Mouse (Mus musculus) CH12.LX (cell line): Measurements from ENCODE around the gene Afdn.

Experiments used
- CHD1 ChIP-seq: IDR thresholded peaks from 2 replicates; pipeline ENCODE4 v1.6.1; 2012; ENCODE audit warnings: low read depth, low read length, improper control_type of control experiment, inconsistent platforms
- CHD2 ChIP-seq: IDR thresholded peaks from 2 replicates; pipeline ENCODE4 v1.6.1; 2011; ENCODE audit warnings: low read length, improper control_type of control experiment
- CTCF ChIP-seq, 2 experiments: IDR thresholded peaks in 1 of 2; conservative IDR thresholded peaks in 1 of 2; 2 replicates each; pipeline ENCODE4 v1.5.1; 2011 to 2012; ENCODE audit warnings: low read depth in 2 of 2, low read length in 2 of 2, improper control_type of control experiment in 1 of 2, inconsistent platforms in 1 of 2, mild to moderate bottlenecking in 1 of 2, moderate library complexity in 1 of 2
- E2F4 ChIP-seq: IDR thresholded peaks from 2 replicates; pipeline ENCODE4 v1.6.1; 2011; ENCODE audit warnings: low read depth, low read length, improper control_type of control experiment; ENCODE audit not compliant: insufficient replicate concordance
- EP300 ChIP-seq: IDR thresholded peaks from 2 replicates; pipeline ENCODE4 v1.6.1; 2011; ENCODE audit warnings: low read length, improper control_type of control experiment
- GABPA ChIP-seq: IDR thresholded peaks from 2 replicates; pipeline ENCODE4 v1.6.1; 2012; ENCODE audit warnings: low read depth, low read length, improper control_type of control experiment, inconsistent platforms; ENCODE audit not compliant: insufficient replicate concordance
- HCFC1 ChIP-seq: IDR thresholded peaks from 2 replicates; pipeline ENCODE4 v1.6.1; 2012; ENCODE audit warnings: low read depth, mild to moderate bottlenecking, inconsistent platforms, low read length, improper control_type of control experiment
- MAX ChIP-seq: IDR thresholded peaks from 2 replicates; pipeline ENCODE4 v1.6.1; 2011; ENCODE audit warnings: low read length, improper control_type of control experiment
- PAX5 ChIP-seq: IDR thresholded peaks from 2 replicates; pipeline ENCODE4 v1.6.1; 2012; ENCODE audit warnings: low read length, inconsistent platforms, mixed read lengths
- POLR2A ChIP-seq: IDR thresholded peaks from 2 replicates; pipeline ENCODE4 v1.6.1; 2011; ENCODE audit warnings: low read depth, mild to moderate bottlenecking, improper control_type of control experiment, low read length
- TBP ChIP-seq: conservative IDR thresholded peaks from 2 replicates; pipeline ENCODE4 v1.6.1; 2011; ENCODE audit warnings: low read depth, low read length, improper control_type of control experiment
- ZMIZ1 ChIP-seq: IDR thresholded peaks from 2 replicates; pipeline ENCODE4 v1.6.1; 2012; ENCODE audit warnings: low read depth, mild to moderate bottlenecking, inconsistent platforms, low read length, improper control_type of control experiment

GRCm38 (mm10) chr17:13735057-13735456 is 25.3 kb upstream of the Afdn start:
- TF ChIP-seq CTCF (conservative IDR thresholded peaks at IDR 0.05 in 1 of 2, IDR thresholded peaks at IDR 0.05 in 1 of 2; ENCODE audit: low read depth in 2 of 2, low read length in 2 of 2): no peak
- TF ChIP-seq POLR2A: no peak
- TF ChIP-seq EP300: no peak
- TF ChIP-seq MAX: no peak
- no peak for TF ChIP-seq PAX5
- TF ChIP-seq CHD2: no peak
- no peak for TF ChIP-seq HCFC1
- TF ChIP-seq E2F4: no peak
- TF ChIP-seq GABPA: no peak
- no peak for TF ChIP-seq CHD1
- TF ChIP-seq TBP: no peak
- TF ChIP-seq ZMIZ1: no peak
